Mouse (Mus musculus): ENCODE results near the gene Bcl7b. TPM values are rescaled to one million over a fixed set of nuclear protein-coding genes. Genes with fewer than 3 reads are reported as not detected.

Bcl7b gene
- polyA plus RNA-seq, 1 experiment, result 42.9 TPM

DNA sequence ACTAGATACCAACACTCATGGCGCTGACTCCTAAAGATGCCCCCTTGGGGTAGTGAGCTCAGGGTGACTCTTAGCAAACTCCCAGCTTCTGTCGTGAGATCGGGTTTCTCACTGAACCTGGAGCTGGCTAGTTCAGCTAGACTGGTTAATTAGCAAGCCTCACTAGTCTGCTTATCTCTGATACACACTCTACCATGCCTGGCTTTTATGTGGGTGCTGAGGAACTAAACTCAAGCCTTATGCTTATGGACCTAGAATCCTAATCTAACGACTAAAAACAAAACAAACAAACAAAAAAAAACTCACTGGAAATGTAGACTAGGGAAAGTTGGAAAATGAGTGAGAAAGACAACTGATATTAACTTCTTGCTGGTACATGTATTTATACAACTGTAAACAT is 23.6 kb upstream of the Bcl7b start:
- 52% methylated on average over 4 of the region's 4 CpGs for WGBS
- Histone ChIP-seq H3K4me1 (ENCODE audit: control insufficient read depth, insufficient read depth, low read length) (no peaks in the 10 kb centered on the region), H3K4me3 (replicated peaks; ENCODE audit: extremely low read depth, low read depth, low read length) (no peak overlapping the region)
- TF ChIP-seq POLR2A (IDR thresholded peaks at IDR 0.05; ENCODE audit: borderline replicate concordance, extremely low read depth, low read depth, low read length), result no peak
- no peak for TF ChIP-seq CTCF (IDR thresholded peaks at IDR 0.05; ENCODE audit: insufficient read depth, low read length)
- DNase-seq, result no peak

DNA sequence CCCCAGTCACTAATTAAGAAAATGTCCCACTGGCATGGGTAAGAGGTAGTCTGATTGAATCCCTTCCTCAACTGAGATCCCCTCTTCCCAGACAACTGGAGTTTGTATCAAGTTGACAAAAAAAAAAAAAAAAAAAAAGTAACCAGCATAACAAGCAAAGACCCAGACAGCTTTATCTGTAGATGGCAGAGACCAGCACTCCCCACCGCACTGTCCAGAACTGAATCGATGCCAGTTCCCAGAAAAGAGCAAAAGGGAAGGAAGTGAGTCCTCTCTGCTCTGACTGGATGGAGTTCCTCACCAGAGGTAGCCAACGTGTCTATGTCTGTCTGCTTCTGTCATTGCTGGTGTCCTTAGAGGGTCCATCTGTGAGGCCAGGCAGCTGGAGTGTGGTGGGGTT is 22.6 kb upstream of the Bcl7b start:
- no peak for TF ChIP-seq POLR2A (IDR thresholded peaks at IDR 0.05; ENCODE audit: borderline replicate concordance, extremely low read depth, low read depth, low read length)
- TF ChIP-seq CTCF (IDR thresholded peaks at IDR 0.05; ENCODE audit: insufficient read depth, low read length), result no peak
- DNase-seq, result no peak
- H3K4me3 ChIP-seq (replicated peaks; ENCODE audit: extremely low read depth, low read depth, low read length), result no peak overlapping the region
- no peaks in the 10 kb centered on the region for H3K4me1 ChIP-seq (ENCODE audit: control insufficient read depth, insufficient read depth, low read length)
- WGBS, result 35% methylated on average over 3 of the region's 3 CpGs

DNA sequence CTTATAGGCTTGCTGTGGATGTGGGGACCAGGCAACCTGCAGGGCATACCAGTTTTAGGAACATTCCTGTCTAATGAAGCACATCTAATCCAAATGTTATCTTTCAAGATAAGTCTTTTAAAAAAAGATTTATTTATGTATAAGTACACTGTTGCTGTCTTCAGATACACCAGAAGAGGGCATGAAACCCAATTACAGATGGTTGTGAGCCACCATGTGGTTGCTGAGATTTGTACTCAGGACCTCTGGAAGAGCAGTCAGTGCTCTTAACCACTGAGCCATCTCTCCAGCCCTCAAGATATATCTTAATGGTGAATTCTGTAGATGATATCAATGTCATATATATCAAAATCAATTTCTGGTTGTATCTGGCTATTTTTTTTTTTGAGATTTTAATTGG is 22.1 kb upstream of the Bcl7b start:
- no peaks in the 10 kb centered on the region for H3K4me1 ChIP-seq (ENCODE audit: control insufficient read depth, insufficient read depth, low read length)
- TF ChIP-seq POLR2A (IDR thresholded peaks at IDR 0.05; ENCODE audit: borderline replicate concordance, extremely low read depth, low read depth, low read length), result no peak
- TF ChIP-seq CTCF (IDR thresholded peaks at IDR 0.05; ENCODE audit: insufficient read depth, low read length), result no peak
- no peak overlapping the region for H3K4me3 ChIP-seq (replicated peaks; ENCODE audit: extremely low read depth, low read depth, low read length)
- no peak for DNase-seq

DNA sequence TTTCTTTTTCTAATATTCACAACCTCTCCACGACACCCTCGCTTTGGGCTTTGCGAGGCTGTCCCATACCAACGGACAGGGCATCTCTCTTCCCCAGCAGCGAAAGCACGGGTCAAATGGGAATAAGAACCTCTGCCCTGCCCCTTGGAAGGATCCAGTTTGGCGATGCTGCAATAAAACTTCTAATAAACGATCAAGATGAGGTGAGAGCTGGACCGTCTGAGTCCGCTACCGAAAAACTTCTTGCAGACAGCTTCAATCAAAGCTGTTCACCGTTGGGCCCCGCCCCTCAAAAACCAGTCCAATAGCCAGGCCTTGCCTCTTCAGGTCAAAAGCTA is 19.4 kb upstream of the Bcl7b start:
- under 1% methylated on average over 13 of the region's 13 CpGs for WGBS
- TF ChIP-seq POLR2A (IDR thresholded peaks at IDR 0.05; ENCODE audit: borderline replicate concordance, extremely low read depth, low read depth, low read length) (no peak), CTCF (IDR thresholded peaks at IDR 0.05; ENCODE audit: insufficient read depth, low read length) (no peak)
- no peaks in the 10 kb centered on the region for H3K4me1 ChIP-seq (ENCODE audit: control insufficient read depth, insufficient read depth, low read length)
- H3K4me3 ChIP-seq (replicated peaks; ENCODE audit: extremely low read depth, low read depth, low read length), result peak overlapping the region; percentile 85
- no peak for DNase-seq

DNA sequence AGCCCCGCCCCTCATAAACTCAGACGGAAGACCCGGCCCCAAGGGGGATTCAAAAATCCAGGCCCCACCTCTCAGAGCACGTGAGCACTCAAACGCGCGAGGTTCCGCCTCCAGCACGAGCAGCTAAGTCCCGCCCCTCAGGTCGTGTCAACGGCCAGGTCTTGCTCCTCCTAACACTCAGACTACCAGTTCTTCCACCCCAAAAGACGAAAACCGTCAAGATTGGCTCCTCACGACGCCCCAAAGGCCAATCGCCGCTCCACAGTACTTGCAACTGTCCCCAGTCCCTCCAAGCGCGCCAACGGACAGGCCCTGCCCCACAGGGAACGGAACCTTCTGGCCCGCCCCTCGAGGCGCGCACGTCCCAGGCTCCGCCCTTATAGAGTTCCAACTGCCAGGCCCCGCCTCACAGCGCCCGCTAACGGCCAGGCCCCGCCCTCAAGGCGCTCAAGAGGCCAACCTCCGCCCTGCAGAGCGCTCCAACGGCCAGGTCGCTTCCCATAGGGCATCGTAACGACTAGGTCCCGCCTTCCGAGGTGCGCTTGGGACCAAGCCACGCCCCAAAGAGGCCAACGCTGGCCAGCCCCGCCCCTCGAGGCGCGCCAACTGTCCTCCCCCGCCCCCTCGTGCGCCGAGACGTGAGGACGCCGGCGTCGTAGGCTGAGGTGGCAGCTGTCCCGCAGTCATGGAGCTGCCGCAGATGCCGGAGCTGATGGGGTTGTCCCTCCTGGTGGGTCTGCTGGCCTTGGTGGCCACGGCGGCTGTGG is 18.8 kb upstream of the Bcl7b start, which contains the start of gene Tbl2:
Gene Tbl2 (plus strand): TSS at position 605 of the 767 bp plus-strand sequence.
- under 1% methylated on average over 63 of the region's 63 CpGs for WGBS
- TF ChIP-seq POLR2A (IDR thresholded peaks at IDR 0.05; ENCODE audit: borderline replicate concordance, extremely low read depth, low read depth, low read length) (peak; percentile 84; the same call in 1 of the 2 replicates), CTCF (IDR thresholded peaks at IDR 0.05; ENCODE audit: insufficient read depth, low read length) (no peak)
- Histone ChIP-seq H3K4me3 (replicated peaks; ENCODE audit: extremely low read depth, low read depth, low read length) (peak within 1 kb of the TSS; percentile 85), H3K4me1 (ENCODE audit: control insufficient read depth, insufficient read depth, low read length) (no peaks in the 10 kb centered on the region)
- peak; percentile 99 for DNase-seq

DNA sequence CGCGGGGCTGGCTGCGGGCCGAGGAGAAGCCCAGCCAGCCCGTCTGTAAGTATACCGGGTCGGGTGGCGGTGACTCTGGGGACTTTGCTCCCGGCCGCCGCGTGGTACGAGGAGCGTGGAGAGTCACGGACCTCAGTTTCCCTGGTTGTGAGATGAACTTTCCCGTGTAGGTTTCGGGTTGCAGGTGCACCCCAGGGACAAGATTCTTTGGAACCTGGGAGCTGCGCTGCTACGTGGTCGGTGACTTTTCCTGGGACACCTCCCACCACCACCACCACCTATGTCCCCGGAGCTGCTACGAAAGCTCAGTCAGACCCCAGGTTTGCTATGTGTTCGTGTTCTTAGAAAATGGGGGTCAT is 18.3 kb upstream of the Bcl7b start:
- Histone ChIP-seq H3K4me1 (ENCODE audit: control insufficient read depth, insufficient read depth, low read length) (no peaks in the 10 kb centered on the region), H3K4me3 (replicated peaks; ENCODE audit: extremely low read depth, low read depth, low read length) (peak overlapping the region; percentile 76)
- no peak for TF ChIP-seq CTCF (IDR thresholded peaks at IDR 0.05; ENCODE audit: insufficient read depth, low read length)
- TF ChIP-seq POLR2A (IDR thresholded peaks at IDR 0.05; ENCODE audit: borderline replicate concordance, extremely low read depth, low read depth, low read length), result no peak
- 0% methylated on average over 23 of the region's 23 CpGs for WGBS
- no peak for DNase-seq

DNA sequence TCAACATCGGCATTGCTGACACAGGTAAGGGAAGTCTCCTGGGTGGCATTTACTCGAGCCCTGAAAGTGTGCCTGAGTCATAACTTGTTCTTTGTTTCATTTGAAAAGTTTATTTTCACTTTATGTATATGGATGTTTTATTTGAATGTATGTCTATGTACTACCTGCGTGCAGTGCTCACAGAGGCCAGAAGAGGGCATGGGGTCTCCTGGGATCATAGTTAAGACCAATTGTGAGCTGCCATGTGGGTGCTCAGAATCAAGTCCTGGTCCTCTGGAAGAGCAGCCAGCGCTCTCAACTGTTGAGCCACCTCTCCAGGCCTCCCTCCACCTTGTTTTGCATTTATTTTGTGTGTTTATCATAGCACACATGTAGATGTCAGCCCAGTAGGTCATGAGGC is 11.6 kb upstream of the Bcl7b start:
- WGBS, result 98% methylated on average over 4 of the region's 4 CpGs

DNA sequence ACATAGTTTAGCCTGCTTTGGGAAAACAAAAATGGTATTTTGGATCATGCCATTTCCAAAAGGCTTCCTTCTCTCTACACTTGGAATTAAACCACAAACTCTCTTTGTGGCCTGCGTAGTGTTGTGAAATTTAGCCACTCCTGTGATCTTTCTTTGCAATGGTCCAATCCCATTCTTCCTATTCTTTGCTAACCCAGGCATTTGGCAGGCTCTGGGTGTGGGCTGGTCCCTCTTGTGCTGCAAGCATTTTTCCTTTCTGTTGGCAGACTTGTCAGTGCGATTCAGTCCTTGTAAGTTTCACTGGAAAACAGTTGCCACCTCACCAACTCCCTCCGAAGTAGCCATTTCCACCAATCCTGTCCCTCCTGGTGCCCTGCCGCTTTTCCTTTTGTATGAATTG is 6.9 kb upstream of the Bcl7b start:
- 70% methylated on average over 4 of the region's 4 CpGs for WGBS
- peaks cover 10% of the 10 kb centered on the region for H3K4me1 ChIP-seq (ENCODE audit: control insufficient read depth, insufficient read depth, low read length)
- DNase-seq, result peak; percentile 49
- TF ChIP-seq CTCF (IDR thresholded peaks at IDR 0.05; ENCODE audit: insufficient read depth, low read length) (no peak), POLR2A (IDR thresholded peaks at IDR 0.05; ENCODE audit: borderline replicate concordance, extremely low read depth, low read depth, low read length) (no peak)
- no peak overlapping the region for H3K4me3 ChIP-seq (replicated peaks; ENCODE audit: extremely low read depth, low read depth, low read length)

More for the DNA sequence above, 11.6 kb upstream of the Bcl7b start:
- Histone ChIP-seq H3K4me1 (ENCODE audit: control insufficient read depth, insufficient read depth, low read length) (peaks cover 8% of the 10 kb centered on the region), H3K4me3 (replicated peaks; ENCODE audit: extremely low read depth, low read depth, low read length) (no peak overlapping the region)
- DNase-seq, result no peak
- TF ChIP-seq CTCF (IDR thresholded peaks at IDR 0.05; ENCODE audit: insufficient read depth, low read length) (no peak), POLR2A (IDR thresholded peaks at IDR 0.05; ENCODE audit: borderline replicate concordance, extremely low read depth, low read depth, low read length) (no peak)

DNA sequence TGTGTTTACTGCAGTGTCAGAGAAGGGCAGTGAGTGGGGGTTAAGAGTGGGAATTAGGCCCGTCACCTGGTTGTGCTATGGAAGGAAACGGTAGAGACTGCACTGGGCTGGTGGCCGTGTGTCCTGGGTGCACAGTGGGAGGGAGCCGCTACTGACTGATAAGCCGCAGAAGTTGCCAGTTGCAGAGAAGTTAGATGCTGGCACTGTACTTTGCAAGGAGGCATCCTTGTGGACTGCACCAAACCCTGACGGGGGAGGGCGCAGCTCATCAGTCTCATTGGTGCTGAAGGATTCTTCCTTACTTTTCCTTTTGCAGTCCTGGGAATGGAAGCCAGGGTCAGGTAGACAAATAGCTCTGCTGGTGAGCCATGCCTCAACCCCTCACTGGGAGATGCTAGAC is 6.4 kb upstream of the Bcl7b start:
- 72% methylated on average over 7 of the region's 7 CpGs for WGBS
- Histone ChIP-seq H3K4me3 (replicated peaks; ENCODE audit: extremely low read depth, low read depth, low read length) (no peak overlapping the region), H3K4me1 (ENCODE audit: control insufficient read depth, insufficient read depth, low read length) (peaks cover 10% of the 10 kb centered on the region)
- TF ChIP-seq CTCF (IDR thresholded peaks at IDR 0.05; ENCODE audit: insufficient read depth, low read length), result no peak
- TF ChIP-seq POLR2A (IDR thresholded peaks at IDR 0.05; ENCODE audit: borderline replicate concordance, extremely low read depth, low read depth, low read length), result no peak
- peak; percentile 27 for DNase-seq

DNA sequence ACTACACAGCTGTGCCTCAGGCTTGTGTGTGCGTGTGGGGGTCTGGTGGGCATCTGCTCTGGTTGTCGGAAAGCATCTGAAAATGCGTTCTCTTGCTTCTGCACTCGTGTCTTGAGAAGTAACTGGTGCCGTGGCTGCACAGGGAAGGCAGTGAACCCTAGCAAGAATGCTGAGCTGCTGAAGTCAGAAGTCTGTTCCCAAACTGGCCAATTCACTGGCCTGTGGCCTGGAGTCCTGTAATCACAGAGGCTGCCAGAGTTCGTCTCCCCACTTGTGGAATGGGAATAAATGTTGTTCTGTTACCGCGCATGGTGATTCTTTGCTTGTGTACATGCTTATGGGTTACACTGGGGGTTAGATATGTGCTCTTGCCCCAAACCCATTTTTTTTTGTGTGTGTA is 5.7 kb upstream of the Bcl7b start:
- no peak for DNase-seq
- peaks cover 10% of the 10 kb centered on the region for H3K4me1 ChIP-seq (ENCODE audit: control insufficient read depth, insufficient read depth, low read length)
- no peak overlapping the region for H3K4me3 ChIP-seq (replicated peaks; ENCODE audit: extremely low read depth, low read depth, low read length)
- TF ChIP-seq CTCF (IDR thresholded peaks at IDR 0.05; ENCODE audit: insufficient read depth, low read length), result no peak
- WGBS, result 85% methylated on average over 8 of the region's 8 CpGs

All from lung, adult 2 months (tissue).